Mouse (Mus musculus) C2C12 (cell line): ENCODE results near the gene Gm20388.

Experiments used
- CEBPB ChIP-seq: IDR thresholded peaks from one replicate; pipeline ENCODE4 v1.6.1; 2011; ENCODE audit warnings: low read depth, mild to moderate bottlenecking, control low read depth, moderate library complexity
- CTCF ChIP-seq: IDR thresholded peaks from one replicate; pipeline ENCODE4 v1.5.1; 2011; ENCODE audit not compliant: control insufficient read depth, insufficient read depth, insufficient read length
- MAX ChIP-seq: IDR thresholded peaks from one replicate; pipeline ENCODE4 v1.6.1; 2011; ENCODE audit warnings: mild to moderate bottlenecking, control low read depth
- MYOD1 ChIP-seq: IDR thresholded peaks from one replicate; pipeline ENCODE4 v1.6.1; 2011; ENCODE audit warnings: low read depth; ENCODE audit not compliant: control insufficient read depth, insufficient read length
- MYOG ChIP-seq: IDR thresholded peaks from one replicate; pipeline ENCODE4 v1.6.1; 2011; ENCODE audit not compliant: control insufficient read depth, insufficient read length; ENCODE audit errors: extremely low read depth
- USF1 ChIP-seq: IDR thresholded peaks from one replicate; pipeline ENCODE4 v1.6.1; 2011; ENCODE audit warnings: low read depth, mild to moderate bottlenecking, control low read depth, moderate library complexity

DNA sequence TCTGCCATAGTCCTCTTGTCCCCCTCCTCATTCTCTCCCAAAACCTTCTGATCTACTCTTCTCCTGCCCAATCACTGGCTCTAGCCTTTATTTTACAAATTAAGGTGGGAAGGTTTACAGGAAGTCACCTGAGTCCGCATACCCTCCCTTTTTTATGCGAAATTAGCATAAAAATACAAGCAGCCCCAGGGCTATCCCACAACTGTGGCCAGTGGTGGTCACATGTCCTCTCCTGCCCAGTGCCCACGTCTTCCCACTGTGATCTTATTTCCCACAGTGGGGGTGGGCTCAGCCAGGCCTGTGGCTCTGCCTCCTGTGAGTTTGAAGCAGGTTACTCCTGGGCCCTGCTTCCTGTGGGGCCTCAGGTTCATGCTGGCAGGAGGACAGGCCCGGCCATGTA is 2194.0 kb downstream of the Gm20388 start:
- no peak for TF ChIP-seq MYOD1
- no peak for TF ChIP-seq USF1
- no peak for TF ChIP-seq MYOG
- TF ChIP-seq CTCF, result no peak
- TF ChIP-seq MAX, result no peak
- TF ChIP-seq CEBPB, result no peak
